Mouse (Mus musculus) G1E (cell line): ENCODE measurements around the gene St6galnac6.

Experiments
- CTCF ChIP-seq: IDR thresholded peaks from 2 replicates; pipeline ENCODE4 v1.5.1; 2012; ENCODE audit warnings: low read depth, low read length, inconsistent platforms, mixed read lengths
- GATA1 ChIP-seq: IDR thresholded peaks from 2 replicates; pipeline ENCODE4 v1.6.1; 2012; ENCODE audit warnings: borderline replicate concordance, low read length, inconsistent platforms, mixed read lengths
- POLR2AphosphoS5 ChIP-seq: IDR thresholded peaks from 2 replicates; pipeline ENCODE4 v1.6.1; 2012; ENCODE audit warnings: low read depth, low read length, inconsistent platforms; ENCODE audit not compliant: insufficient replicate concordance

GRCm38 (mm10) chr2:32574901-32575585, 24.5 kb upstream of the St6galnac6 start:
- TF ChIP-seq CTCF (peak; percentile 74), POLR2AphosphoS5 (no peak), GATA1 (no peak)
